Mouse (Mus musculus) thymus, adult 2 months (tissue): ENCODE measurements around the gene Pyroxd1. TPM values are rescaled to one million over a fixed set of nuclear protein-coding genes. Genes with fewer than 3 reads are reported as not detected.

Experiments used
- DNase-seq: peaks from one replicate; pipeline ENCODE4 v3.0.0; 2021
- H3K27ac ChIP-seq: fragments of 200-500 bp; 2 replicates; pipeline ENCODE4 v1.5.1; 2012; ENCODE audit warnings: low read length, control low read depth; ENCODE audit not compliant: control insufficient read depth, insufficient read depth
- H3K27me3 ChIP-seq: fragments of 200-500 bp; 2 replicates; pipeline ENCODE4 v1.6.1; 2012; ENCODE audit warnings: mild to moderate bottlenecking, low read length, moderate library complexity, mixed read lengths; ENCODE audit not compliant: control insufficient read depth, insufficient read depth
- H3K36me3 ChIP-seq: fragments of 200-500 bp; 2 replicates; pipeline ENCODE4 v1.6.1; 2012; ENCODE audit warnings: mild to moderate bottlenecking, low read length, moderate library complexity; ENCODE audit not compliant: control insufficient read depth, insufficient read depth
- H3K4me1 ChIP-seq: fragments of 200-500 bp; replicated peaks from 2 replicates; pipeline ENCODE4 v1.6.1; 2012; ENCODE audit warnings: low read length; ENCODE audit not compliant: control insufficient read depth, insufficient read depth
- H3K4me3 ChIP-seq: fragments of 200-500 bp; 2 replicates; pipeline ENCODE4 v1.5.1; 2012; ENCODE audit warnings: mild to moderate bottlenecking, low read length, control low read depth, moderate library complexity; ENCODE audit not compliant: control insufficient read depth, insufficient read depth
- CTCF ChIP-seq: fragments of 200-500 bp; IDR thresholded peaks from 2 replicates; pipeline ENCODE4 v1.5.1; 2012; ENCODE audit warnings: mild to moderate bottlenecking, control low read depth, low read length, moderate library complexity, borderline replicate concordance; ENCODE audit not compliant: control insufficient read depth, poor library complexity, insufficient read depth; ENCODE audit errors: extremely low read depth
- POLR2A ChIP-seq: fragments of 200-500 bp; IDR thresholded peaks from 2 replicates; pipeline ENCODE4 v1.6.1; 2012; ENCODE audit warnings: mild to moderate bottlenecking, low read length, control low read depth, moderate library complexity; ENCODE audit not compliant: control insufficient read depth, poor library complexity, insufficient read depth; ENCODE audit errors: extremely low read depth
- WGBS: fragments of 180-500 bp; shearing (Covaris S2); methylation state at CpG from one replicate; pipeline ENCODE4 v1.1.7; 2018; 5-methylcytosine and 5-hydroxymethylcytosine counted together
- polyA plus RNA-seq: library from polyadenylated mRNA; depleted of rRNA; stranded (reverse); fragments of >200 nt; gene quantifications from 2 replicates; pipeline ENCODE4 v1.2.3, GENCODE M21; 2012

The Pyroxd1 gene
- polyA plus RNA-seq, 1 experiment: 6.3 TPM

DNA sequence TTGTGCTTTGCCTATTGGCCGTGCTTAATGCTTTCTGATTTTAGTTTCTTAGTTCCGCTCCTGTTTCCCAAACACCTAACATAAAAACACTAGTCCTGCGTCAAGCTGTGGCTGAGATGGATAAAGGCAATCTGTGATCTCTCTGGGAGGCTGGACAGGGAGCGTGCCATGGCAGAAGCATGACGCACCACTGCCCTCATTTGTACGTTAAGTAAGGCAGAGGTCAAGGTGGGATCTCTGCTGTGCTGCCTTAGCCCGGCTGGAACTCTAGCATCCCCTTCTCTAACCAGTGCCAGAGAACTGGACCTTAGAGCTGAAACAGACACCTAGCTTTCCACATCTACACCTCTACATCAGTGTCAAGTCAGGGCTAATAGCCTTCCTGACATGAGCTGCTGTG is 36.2 kb downstream of the Pyroxd1 start:
- Histone ChIP-seq H3K36me3 (peaks cover 6% of the 10 kb centered on the region), H3K4me3 (no peak overlapping the region), H3K4me1 (no peaks in the 10 kb centered on the region), H3K27me3 (no peaks in the 10 kb centered on the region), H3K27ac (no peak overlapping the region)
- WGBS: 96% methylated on average over 7 of the region's 7 CpGs
- TF ChIP-seq CTCF: no peak
- TF ChIP-seq POLR2A: no peak
- no peak for DNase-seq

DNA sequence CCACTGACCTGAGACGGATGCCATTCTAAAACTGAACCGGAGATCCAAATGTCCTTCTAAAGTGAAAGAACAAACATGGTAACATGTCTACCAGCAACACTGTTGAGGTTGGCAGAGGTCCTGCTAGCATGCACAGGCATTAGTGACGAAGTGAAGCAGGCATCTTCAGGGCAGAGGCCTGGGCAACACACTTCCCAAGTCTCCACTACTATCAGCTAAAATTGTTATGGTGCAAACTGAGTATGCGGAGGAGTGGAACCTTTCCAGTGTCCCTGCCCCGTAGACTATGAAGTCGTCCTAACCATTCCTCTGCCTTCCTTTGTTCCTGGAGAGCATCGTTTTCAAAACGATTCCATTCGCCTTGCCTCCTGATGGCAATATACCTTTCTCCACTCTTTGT is 39.1 kb downstream of the Pyroxd1 start:
- Histone ChIP-seq H3K27ac (no peak overlapping the region), H3K36me3 (no peaks in the 10 kb centered on the region), H3K4me3 (no peak overlapping the region), H3K27me3 (no peaks in the 10 kb centered on the region), H3K4me1 (no peaks in the 10 kb centered on the region)
- no peak for DNase-seq
- WGBS: 96% methylated on average over 9 of the region's 9 CpGs
- TF ChIP-seq CTCF (no peak), POLR2A (no peak)

GRCm38 (mm10) chr6:142386285-142387010 is 41.0 kb downstream of the Pyroxd1 start:
- Histone ChIP-seq H3K27ac (0 out of 2 replicates have a peak overlapping the region, but pooled peaks have one; percentile 1), H3K4me1 (no peaks in the 10 kb centered on the region), H3K27me3 (no peaks in the 10 kb centered on the region), H3K4me3 (peak overlapping the region; percentile 83), H3K36me3 (no peaks in the 10 kb centered on the region)
- WGBS: under 1% methylated on average over 31 of the region's 31 CpGs
- no peak for DNase-seq
- TF ChIP-seq CTCF: no peak
- TF ChIP-seq POLR2A: no peak

DNA sequence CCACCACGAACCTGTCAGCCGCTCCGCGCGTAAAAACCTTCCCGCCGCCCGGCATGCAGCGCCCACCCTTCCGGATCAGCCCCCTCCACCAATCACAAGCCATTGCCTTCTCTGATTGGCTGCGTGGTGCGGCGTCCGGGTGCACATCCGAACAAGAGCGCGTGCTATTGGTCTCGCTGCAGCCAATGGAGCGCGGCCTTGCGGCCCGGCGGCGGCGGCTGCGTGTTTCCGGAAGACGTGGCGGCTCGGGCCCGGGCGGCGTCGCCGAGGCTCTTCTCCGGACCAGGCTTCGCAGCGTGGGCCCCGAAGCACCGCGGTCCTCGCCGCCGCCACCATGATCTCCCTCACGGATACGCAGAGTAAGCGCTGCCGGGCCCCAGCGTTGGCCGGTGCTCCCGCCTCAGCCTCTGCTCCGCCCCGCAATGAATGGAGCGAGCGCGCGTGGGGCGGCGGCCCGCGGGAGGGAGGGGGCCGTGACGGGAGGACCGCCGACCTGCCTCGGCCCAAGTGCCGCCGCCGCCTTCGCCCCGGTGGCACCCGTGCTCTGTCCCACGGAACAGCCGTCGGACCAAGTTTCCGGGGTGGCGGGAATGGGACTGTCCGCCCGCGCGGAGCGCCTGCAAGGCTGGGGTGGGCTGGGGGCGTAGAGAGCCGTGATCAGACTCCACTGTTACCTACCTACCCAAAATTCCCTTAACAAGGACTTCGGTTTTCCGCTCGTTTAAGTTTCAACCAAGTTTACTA is 41.7 kb downstream of the Pyroxd1 start, which contains the start of the genes Recql and Golt1b:
Gene Recql, minus strand, starts transcription at position 77 of the 744 bp plus-strand sequence.
Gene Golt1b, plus strand, starts transcription at position 211 of the 744 bp plus-strand sequence.
- Histone ChIP-seq H3K27me3 (no peaks in the 10 kb centered on the region), H3K36me3 (no peaks in the 10 kb centered on the region), H3K4me3 (peak within 1 kb of the TSS; percentile 83), H3K4me1 (no peaks in the 10 kb centered on the region), H3K27ac (0 out of 2 replicates have a peak within 1 kb of the TSS, but pooled peaks have one; percentile 1)
- peak; percentile 98 for DNase-seq
- peak; percentile 68 for TF ChIP-seq POLR2A
- 0 out of 2 replicates have a peak, but pooled peaks have one; percentile 41 for TF ChIP-seq CTCF
- under 1% methylated on average over 87 of the region's 87 CpGs for WGBS

- H3K27me3 ChIP-seq: no peaks in the 10 kb centered on the region
- DNase-seq: no peak
- H3K27ac ChIP-seq: no peak overlapping the region
- no peaks in the 10 kb centered on the region for H3K36me3 ChIP-seq
- WGBS: 17% methylated on average over 8 of the region's 8 CpGs
- H3K4me3 ChIP-seq: peak overlapping the region; percentile 63
- no peaks in the 10 kb centered on the region for H3K4me1 ChIP-seq
- TF ChIP-seq CTCF (no peak), POLR2A (no peak)
Measured at GRCm38 (mm10) chr6:142387755-142388271, 42.4 kb downstream of the Pyroxd1 start.

GRCm38 (mm10) chr6:142389101-142389500 is 43.6 kb downstream of the Pyroxd1 start:
- 46% methylated on average over 2 of the region's 2 CpGs for WGBS
- Histone ChIP-seq H3K27ac (no peak overlapping the region), H3K36me3 (no peaks in the 10 kb centered on the region), H3K4me1 (no peaks in the 10 kb centered on the region), H3K27me3 (no peaks in the 10 kb centered on the region), H3K4me3 (no peak overlapping the region)
- no peak for TF ChIP-seq CTCF
- no peak for TF ChIP-seq POLR2A
- no peak for DNase-seq
